Mouse (Mus musculus): ENCODE results near the gene Cyyr1. TPM values are rescaled to one million over a fixed set of nuclear protein-coding genes. Genes with fewer than 3 reads are reported as not detected.
"Not testable (repeated sequence)": the region's sequence is repeated elsewhere in the genome, so short reads cannot be mapped to it uniquely, and the experiment has no call there.

The Cyyr1 gene
- 5.7 and 7.4 TPM in 2 replicates for polyA plus RNA-seq (2012; rRNA removed)

DNA sequence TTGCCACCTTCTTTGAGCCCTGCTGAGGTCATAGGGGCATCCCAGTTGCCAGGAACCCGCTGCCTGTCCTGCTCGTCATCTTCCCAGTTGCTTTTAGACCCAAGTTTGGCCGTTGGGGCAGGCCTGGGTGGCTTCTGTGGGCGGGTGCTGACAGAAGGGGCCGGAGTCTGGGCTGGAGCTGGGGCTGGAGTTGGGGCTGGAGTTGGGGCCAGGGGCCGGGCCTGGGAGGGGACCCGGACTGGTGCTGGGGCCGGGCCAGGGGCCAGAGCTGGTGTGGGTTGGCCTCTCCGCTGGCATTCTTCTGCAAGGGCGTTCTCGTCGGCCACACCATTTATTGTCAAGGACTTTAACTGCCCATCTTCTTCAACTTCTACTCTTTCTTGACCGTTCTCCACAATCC, at the start of gene Cyyr1:
TSS of gene Cyyr1 (minus strand) at position 101 of the 400 bp plus-strand sequence.
- DNase-seq (ENCODE audit: low spot score): not testable (repeated sequence)

DNA sequence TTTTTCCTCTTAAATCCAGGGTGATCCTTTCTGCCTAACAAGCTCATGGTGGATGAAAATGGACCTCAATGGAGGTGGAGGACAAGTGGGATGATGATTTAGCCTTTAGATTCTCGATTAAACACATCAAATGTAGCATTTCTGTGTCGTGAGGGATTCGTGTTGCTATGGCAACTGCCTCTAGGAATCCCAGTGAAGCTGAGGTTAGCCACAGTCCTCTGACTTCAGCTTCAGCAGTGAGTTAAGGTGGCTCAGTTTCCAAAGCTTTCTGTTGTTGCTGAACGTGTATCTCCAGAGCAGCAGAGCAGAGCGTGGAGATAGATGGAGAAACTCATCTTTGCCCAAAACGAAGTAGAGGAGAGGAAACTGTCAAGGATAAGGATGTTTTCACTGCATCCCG, 35.6 kb upstream of the Cyyr1 start:
- DNase-seq (ENCODE audit: low spot score): no peak

DNA sequence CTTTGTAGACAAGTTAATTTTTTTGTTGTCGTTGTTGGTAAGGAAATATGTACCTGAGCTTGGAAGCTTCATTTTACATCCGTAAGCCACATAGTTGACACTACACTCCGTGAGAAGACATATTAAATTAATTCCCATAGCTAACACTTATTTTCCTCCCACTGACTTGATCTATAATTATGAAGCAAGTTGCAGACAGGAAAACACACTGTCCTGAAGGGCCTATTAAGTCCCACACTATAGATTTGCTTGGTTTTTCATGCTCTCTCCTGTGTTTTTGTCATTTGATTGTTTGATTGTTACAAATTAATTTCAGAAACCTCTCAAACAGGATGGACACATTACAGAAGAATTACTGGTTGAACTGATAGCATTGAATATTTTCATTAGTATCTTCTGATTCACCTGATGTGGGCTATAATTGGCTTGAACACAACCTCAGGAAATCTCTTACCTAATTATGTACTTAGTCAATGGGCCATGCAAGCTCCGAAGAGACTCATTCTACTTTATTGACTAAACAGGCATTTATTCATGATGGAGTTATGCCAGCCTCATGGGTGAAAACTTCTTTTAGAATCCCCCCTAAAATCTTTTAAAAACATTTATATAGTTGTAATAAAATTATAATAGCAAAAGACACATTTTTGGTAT, 34.5 kb upstream of the Cyyr1 start:
- DNase-seq (ENCODE audit: low spot score): no peak

DNA sequence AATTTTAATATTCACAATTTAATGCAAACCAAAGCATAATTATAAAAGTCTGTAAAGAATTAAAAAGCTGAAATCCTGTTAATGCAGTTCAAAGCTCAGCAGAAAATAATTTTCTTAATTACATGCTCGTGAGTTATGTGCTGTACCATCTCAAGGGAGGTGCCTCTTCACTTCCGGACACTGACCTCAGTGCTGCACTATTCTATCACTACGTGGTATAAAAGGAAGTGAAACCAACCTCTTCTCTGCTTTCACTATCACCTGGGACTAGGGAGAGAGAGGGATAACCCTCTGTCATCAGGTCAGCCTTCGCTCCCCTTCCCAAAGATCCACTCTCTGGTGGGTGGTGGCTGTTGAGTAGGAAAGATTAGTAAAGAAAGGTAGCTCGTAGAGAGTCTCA, 13.3 kb upstream of the Cyyr1 start:
- DNase-seq (ENCODE audit: low spot score): no peak

DNA sequence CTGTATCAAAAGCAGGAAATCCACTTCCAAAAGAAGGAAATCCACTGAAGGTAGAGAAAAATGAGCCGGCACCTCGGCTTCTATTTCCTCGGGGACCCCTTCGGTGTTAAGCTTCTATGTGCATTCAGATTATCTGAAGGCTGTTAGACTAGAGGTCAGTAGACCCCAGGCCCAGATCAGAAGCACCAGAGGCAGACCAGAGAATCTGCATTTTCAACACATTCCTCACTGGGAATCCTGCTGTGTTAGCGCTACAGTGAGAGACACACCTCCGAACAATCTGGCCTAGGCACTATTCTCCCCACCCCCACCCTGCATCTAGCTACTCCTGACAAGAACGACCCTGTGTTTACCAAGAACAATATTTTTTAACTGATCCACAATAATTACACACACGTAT, 641 bp upstream of the Cyyr1 start:
- DNase-seq (ENCODE audit: low spot score): no peak

DNA sequence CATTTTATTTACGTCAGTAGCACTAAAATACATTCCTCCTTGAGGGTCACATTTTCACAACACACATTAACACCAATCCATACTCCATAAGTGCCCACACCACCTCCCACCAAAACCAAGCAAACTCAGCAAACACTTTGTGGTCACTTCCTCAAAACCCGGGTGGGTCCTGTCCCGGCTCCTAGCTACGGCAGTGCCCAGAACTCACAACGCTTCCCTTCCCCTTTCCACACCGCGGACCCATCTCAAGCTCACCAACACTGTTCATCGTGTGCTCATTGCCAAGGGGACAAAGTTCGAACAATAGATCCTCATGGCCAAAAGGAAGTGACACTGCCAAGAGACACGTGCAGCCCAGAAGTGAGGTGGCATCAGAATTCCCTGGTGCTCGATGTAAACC, 1.2 kb downstream of the Cyyr1 start:
- DNase-seq (ENCODE audit: low spot score): not testable (repeated sequence)

DNA sequence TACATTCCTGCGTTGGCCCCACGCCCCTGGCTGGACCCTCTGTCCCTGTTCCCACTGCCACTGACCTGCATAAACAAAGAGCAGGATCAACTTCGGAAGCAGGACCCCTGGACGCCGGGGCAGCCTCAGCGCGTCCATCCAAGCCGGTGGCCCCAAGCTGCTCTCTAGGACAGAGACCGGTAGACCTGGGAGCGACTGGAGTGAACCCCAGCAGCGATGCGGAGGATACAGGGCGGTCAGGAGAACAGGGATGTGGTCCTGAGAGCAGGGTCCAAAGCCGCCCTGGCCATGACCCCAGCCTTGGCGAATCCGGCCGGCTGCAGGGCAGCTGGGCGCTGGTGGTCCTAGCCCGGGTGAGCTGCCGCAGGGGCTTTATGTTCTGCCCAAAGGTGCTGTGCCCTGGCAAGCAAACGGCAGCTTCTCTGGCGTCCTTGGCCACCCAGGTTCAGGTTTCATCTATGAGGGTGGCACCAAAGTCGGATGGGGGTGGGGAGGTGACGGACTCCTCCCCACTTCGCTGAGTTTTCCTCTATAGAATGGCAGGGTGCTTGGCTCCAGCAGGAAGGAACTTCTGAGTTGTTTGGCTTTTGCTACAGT, 3.1 kb downstream of the Cyyr1 start:
- no peak for DNase-seq (ENCODE audit: low spot score)

DNA sequence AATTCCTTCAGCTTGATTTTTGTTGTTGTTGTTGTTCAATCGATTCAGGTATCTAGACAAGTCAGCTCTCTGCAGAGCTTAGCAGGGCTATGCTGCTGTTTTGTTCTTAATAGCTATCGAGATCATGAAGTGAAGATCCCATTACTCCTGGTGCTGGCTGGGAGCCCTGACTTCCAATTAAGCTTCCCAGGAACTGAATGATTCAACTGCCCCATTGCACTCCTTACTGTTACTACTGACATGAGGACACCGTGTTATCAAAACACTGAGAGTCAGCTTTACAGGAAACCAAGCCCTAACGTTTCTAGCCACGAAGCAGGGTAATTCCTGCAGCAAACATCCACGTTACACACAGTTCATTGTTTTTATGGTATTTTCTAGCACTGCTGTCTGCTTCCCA, 6.7 kb downstream of the Cyyr1 start:
- no peak for DNase-seq (ENCODE audit: low spot score)

DNA sequence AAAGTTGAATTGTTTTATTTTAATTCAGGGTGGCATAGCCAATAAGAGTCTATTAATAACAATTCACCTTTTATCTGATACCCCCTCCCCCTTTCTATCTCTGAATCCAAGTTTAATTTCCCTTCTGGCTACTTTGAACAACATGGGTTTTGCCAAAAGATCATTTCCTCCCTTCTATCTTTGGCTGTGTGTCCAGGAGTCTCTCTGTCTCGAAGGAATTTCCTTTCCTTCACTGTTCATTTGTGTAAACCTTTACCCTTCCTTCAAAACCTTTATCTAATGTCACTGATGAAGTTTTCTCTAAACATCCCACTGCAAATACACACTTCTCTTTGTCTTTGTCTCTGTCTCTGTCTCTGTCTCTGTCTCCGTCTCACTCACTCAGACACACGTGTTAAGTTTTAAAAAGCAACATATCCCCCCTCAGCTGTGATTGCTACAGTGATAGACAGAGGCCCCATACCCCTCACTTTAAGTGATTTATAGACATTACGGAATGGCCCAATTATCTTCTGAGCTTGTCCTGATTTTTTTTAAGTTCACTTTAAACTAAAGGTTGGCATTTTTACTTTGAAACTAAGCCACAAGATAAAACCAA, 11.4 kb downstream of the Cyyr1 start:
- no peak for DNase-seq (ENCODE audit: low spot score)

DNA sequence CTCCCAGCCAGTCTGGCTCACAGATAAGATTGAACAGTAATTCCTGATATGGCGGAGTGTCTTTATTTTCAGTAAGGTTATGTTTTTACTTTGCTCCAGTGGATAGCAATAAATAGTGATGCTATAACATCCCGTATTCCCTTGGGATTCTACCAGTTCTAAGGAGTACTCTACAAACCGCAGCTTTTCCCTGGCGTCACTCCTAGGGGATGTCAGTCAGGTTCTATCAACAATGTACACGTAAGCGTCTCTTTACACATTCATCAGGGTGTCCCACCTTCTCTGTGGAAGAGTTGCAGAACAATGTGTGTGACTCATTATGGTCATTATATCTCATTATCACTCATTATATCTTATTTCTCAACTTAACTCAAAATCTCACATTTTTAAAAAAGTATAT, 12.2 kb downstream of the Cyyr1 start:
- no peak for DNase-seq (ENCODE audit: low spot score)

DNA sequence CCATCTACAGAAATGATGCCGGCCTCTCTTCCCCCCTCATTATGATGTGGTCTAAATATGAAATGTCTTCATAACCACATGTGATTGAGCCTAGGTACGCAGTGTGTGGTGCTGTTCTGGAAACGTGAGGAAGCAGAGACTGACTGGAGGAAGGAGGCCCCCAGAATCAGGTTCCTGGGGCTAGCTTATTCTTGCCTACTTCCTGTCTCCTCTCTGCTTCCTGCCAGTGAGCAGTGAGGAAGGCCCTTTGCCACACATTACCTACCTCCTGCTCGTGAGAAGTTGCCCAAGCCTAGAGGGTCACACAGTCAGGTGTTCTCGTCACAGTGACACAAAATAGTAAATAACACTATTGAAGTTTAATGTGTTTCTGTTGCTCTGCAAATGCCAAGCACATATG, 14.8 kb downstream of the Cyyr1 start:
- no peak for DNase-seq (ENCODE audit: low spot score)

DNA sequence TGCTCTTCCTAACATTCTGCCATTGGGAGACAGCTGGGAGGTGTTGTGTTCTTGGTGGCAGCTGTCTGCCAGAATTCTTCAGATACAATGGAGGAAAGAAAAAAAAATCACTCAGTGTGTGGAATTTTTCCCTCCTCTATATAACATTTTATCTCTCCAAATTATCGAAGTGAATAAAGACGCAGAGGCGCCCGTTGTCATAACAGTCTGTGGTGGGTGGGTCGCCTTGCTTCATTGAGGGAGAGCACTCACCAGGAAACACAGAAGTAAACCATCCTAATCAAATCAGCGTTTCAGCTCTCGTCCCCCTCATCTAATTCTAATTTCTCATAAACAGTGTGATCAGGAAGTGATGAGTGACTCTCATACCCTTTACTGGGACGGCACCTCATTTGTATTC, 17.1 kb downstream of the Cyyr1 start:
- no peak for DNase-seq (ENCODE audit: low spot score)

DNA sequence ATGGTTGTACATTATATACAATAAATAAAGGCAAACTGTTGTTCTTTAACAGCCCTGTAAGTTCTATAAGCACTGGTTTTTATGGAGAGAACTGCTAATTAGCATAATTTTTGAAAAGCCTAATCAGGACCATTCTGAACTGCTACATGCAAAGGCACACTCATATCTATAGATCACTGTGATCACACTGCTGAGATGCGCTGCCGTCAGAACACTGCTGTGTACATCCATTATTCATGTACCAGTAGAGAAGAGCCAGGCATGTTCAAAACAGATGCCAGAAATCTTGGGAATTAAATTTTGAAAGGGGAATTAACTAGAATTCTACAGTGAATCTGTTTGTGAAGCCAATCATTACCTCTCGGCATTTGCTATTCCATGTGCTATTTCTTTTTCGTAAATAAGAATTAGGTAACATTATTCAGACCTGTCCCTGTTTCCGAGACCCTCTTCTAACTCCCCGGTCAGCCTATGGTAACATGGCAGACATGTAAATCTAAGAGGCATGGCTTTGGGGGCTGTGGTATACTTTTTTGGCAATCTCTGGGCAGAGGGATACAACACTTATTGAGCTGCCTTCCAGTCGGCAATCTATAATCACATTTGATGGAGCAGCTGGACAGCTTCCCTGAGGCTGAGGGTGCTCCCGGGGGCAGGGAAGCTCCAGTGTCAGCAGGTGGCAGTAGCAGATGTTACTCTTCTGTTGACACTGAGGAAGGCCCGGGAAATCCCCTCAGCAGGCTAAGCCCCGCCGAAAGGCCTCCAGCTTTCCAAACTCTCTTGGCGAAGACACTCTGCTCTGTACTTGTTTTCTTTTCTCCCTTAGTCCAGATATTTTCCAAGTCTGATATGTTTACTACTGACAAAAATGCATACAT, 25.2 kb downstream of the Cyyr1 start:
- DNase-seq (ENCODE audit: low spot score): no peak

DNA sequence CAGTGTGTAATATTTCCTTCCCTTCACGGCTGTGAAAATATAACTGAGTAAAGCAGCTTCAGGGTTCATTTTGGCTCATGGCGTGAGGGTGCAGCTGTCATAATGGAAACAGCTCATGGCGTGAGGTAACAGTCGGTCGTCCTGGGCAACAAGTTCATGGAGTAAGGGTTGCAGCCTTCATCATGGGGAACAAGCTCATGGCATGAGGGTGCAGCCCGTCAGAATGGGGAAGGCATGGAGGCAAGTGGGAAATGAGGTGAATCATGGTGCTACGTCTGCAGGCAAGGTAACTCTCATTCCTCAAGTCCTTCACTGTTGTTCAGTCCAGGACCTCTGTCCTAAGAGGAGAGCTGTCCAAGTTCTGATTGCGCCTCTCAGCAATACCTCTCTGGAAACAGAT, 28.6 kb downstream of the Cyyr1 start:
- DNase-seq (ENCODE audit: low spot score): no peak

DNA sequence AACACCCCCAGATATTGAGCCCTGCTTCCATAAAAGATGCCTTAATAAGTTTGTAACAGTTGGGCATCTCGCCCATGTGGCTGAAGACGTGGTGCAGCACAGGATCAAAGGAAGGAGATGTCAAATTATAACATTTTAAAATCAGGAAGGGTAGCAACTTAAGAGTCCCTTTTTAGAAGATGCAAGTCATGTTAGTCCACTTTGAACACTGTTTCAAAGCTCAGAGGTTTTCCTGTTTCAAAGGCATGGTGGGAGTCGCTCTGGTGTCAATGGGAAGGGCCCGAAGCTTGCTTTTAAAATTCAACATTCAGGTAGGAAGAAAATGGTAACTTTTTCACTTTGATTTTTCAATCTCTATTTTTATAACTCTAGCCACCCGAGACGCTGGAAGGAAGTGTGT, 45.9 kb downstream of the Cyyr1 start:
- no peak for DNase-seq (ENCODE audit: low spot score)

DNA sequence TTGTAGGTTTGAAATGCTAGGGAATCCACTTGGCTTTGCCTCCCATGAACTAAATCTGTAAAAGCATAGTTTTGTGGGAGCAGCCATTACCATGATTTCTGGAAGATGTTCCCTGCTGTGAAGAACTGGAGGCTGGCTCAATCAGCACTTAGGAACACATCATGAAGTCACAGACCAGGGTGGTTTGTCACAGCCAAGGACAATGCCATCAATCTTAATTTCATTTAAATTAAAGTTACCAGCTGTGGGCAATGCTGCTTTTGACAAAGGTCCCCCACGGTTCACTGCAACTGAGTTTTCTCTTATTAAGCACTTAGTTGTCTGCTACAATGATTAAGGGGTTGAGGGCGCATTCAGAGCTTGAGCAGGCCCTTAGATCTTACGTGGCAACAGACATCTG, 48.1 kb downstream of the Cyyr1 start:
- no peak for DNase-seq (ENCODE audit: low spot score)

DNA sequence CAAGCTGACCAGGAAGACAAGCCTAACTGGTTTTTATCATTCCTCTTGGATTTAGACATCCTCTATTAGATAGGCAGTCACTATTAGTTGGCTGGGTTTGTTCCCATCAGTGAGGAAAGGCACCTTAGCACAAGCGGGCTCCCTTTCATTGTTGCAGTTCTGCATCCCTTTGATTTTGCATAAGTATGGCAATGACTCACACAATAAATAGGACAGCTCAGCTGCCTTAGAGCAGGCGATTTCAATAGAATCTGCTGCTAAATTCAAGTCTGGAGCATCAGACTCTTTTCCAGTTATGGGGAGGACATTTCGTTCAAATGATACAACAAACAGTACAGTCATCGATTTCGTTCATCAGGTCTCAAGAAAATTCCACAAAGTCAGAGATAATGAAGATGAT, 49.8 kb downstream of the Cyyr1 start:
- no peak for DNase-seq (ENCODE audit: low spot score)

DNA sequence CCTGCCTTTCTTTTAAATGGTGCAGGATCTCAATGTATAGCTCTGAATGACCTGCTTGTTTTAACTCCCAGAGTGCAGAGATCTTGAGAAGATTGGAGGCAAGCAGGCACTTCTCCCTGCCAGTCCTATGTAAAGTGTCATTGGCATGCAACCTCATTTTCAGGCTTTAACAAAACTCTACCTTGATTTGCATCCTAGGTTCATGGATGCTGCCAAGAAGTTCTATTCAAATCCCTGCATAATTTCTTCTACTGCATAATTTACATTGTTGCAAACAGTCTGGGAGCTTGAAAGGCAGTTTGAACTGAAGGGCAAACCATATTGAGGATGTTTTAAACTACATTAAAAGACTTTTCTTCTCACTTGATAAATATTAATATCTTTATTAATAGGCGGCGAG, 57.4 kb downstream of the Cyyr1 start:
- DNase-seq (ENCODE audit: low spot score): no peak

DNA sequence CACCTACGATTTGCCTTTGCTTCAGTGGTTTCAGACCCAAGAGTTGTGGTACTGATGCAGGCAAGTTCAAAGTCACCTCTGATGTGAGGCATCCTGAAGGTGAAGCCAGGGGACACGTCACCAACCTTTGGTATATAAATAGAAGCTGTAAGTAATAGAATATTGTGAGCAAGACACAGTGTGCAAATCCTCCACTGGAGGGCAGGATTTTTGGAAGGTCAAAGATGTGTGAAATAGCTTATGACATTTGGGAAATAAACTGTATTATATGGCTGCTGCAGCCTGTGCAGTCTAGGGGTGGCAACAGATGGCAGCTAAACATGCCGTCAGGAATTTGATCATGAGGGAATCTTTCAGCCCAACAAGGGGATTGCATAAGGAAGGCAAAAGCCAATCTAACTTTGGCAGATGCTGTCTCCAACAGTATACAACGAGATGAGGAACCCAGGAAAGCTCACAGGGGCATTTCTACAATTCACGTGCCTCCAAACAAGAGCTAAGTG, 65.0 kb downstream of the Cyyr1 start:
- no peak for DNase-seq (ENCODE audit: low spot score)

DNA sequence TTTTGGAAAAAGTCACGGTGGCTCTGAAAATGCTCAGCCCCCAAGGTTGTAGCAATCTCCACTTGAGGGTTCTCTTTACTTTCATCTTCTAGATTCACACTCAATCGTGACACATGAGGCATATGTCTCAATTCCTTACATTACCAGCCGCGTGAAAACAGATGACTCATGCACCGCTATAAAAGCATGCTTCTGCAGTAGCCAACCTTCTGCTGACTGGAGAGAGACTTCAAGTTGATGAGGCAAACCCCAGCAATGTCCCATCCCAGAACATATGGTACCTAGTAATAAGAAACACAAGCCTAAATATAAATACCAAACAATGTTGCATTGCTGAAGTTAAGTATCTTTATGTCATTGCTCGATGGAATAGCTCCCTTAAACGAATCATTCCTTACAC, 65.9 kb downstream of the Cyyr1 start:
- no peak for DNase-seq (ENCODE audit: low spot score)

DNA sequence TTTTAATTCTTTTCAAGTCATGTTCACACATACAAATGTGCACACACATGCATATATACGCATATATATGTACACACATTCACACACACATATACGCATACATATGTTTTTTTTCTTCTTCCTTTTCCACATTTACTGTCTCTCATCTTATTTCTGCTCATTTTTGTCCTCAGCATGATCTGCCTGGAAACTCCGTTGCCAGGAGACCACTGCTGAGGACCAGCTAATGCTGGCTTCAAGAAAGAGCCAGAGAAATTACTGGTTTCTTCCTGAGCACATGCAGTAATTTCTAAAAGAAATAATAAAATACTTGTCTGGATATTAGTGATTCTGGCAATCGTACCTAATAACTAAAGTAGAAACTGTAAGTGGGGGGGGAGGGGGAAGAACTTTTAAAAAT, 68.6 kb downstream of the Cyyr1 start:
- DNase-seq (ENCODE audit: low spot score): no peak

DNA sequence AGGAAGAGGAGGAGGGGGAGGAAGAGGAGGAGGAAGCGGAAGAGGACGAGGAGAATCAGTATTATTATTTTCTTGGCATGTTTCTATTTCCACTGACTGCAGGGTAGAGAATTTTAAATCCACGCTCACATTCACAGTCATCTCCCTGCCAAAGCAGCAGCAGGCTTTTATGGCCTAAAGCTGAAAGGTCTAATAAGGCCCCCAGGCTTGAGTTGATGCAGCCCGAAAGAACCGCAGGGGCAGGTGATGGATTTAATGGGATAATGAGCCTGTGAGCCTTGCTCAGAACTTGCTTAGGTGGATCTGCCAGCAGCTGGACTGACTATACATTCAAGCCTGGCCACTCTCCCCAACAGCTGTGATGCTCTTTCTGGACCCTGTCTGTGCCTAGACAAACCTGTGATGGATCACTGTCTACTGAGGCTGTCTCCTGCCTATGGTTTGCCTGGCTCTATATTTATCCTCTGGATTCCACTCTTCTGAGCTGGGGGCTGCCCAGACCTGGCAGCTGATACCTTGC, 78.6 kb downstream of the Cyyr1 start:
- no peak for DNase-seq (ENCODE audit: low spot score)
